Mouse (Mus musculus) G1E (cell line): ENCODE measurements around the gene Rnf2.

Experiments
- CTCF ChIP-seq: IDR thresholded peaks from 2 replicates; pipeline ENCODE4 v1.5.1; 2012; ENCODE audit warnings: low read depth, low read length, inconsistent platforms, mixed read lengths
- GATA1 ChIP-seq: IDR thresholded peaks from 2 replicates; pipeline ENCODE4 v1.6.1; 2012; ENCODE audit warnings: borderline replicate concordance, low read length, inconsistent platforms, mixed read lengths
- GATA2 ChIP-seq: IDR thresholded peaks from 2 replicates; pipeline ENCODE4 v1.6.1; 2012; ENCODE audit warnings: low read depth, low read length, inconsistent platforms, borderline replicate concordance
- POLR2AphosphoS5 ChIP-seq: IDR thresholded peaks from 2 replicates; pipeline ENCODE4 v1.6.1; 2012; ENCODE audit warnings: low read depth, low read length, inconsistent platforms; ENCODE audit not compliant: insufficient replicate concordance
- TAL1 ChIP-seq: conservative IDR thresholded peaks from 2 replicates; pipeline ENCODE4 v1.6.1; 2012; ENCODE audit warnings: low read depth, low read length, inconsistent platforms, mixed read lengths

DNA sequence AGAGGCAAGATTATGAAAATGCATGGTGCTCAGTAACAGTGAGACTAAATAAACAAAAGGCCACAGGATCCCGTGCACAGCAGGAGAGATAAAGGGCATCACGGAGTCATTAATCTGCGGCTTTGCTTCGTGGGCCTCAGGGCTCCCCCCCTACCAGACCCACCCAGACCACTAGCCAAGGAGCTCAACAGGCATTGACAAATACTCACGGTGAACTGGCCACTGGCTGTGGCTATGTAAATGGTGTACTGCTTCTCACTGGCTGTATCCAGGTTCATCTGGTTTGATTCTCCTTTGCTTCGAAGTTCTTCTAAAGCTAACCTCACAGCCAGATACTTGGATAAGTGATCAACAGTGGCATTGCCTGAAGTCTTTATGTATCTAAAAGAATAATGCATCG is 29.3 kb downstream of the Rnf2 start:
- TF ChIP-seq GATA1 (no peak), CTCF (no peak), POLR2AphosphoS5 (no peak), TAL1 (no peak), GATA2 (no peak)
